Mouse (Mus musculus): ENCODE measurements around the gene Pdhb. TPM values are rescaled to one million over a fixed set of nuclear protein-coding genes. Genes with fewer than 3 reads are reported as not detected.

The Pdhb gene
- polyA plus RNA-seq, 1 experiment from 2014 or later: 239 TPM

- no peak overlapping the region for H3K4me3 ChIP-seq
- no peak overlapping the region for H3K27ac ChIP-seq (replicated peaks)
- H3K4me2 ChIP-seq (replicated peaks): no peak overlapping the region
- peaks cover 12% of the 10 kb centered on the region for H3K36me3 ChIP-seq
- ATAC-seq (replicated peaks): no peak
- no peaks in the 10 kb centered on the region for H3K9me3 ChIP-seq
- no peak overlapping the region for H3K9ac ChIP-seq (replicated peaks)
- no peaks in the 10 kb centered on the region for H3K27me3 ChIP-seq
- WGBS: 73% methylated on average over 7 of the region's 7 CpGs
- no peaks in the 10 kb centered on the region for H3K4me1 ChIP-seq
Measured at GRCm38 (mm10) chr14:8123141-8123540, 49.7 kb downstream of the Pdhb start.

DNA sequence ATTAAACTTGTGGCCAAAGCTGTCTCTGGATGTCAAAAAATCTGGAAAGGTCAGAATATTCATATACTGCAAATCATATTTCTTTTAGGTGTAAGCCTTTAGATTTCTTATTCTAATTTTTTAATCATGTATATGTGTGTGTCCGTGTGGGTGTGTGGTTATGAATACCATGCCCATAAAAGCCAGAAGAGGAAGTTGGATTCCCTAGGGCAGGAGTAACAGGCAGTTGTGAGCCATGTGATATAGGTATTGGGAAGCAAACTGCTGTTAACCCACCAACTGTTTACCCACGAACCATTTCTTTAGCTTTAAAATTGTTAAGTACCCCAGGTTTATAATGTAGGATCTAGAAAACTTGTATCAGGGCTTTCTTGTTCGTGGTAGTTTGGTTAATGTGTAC is 52.9 kb downstream of the Pdhb start:
- no peak overlapping the region for H3K4me3 ChIP-seq
- WGBS: 91% methylated on average over 3 of the region's 3 CpGs
- peaks cover 9% of the 10 kb centered on the region for H3K36me3 ChIP-seq
- H3K27me3 ChIP-seq: no peaks in the 10 kb centered on the region
- no peaks in the 10 kb centered on the region for H3K9me3 ChIP-seq
- H3K4me1 ChIP-seq: no peaks in the 10 kb centered on the region
- no peak overlapping the region for H3K27ac ChIP-seq (replicated peaks)
- ATAC-seq (replicated peaks): no peak
- H3K9ac ChIP-seq (replicated peaks): no peak overlapping the region
- H3K4me2 ChIP-seq (replicated peaks): no peak overlapping the region

DNA sequence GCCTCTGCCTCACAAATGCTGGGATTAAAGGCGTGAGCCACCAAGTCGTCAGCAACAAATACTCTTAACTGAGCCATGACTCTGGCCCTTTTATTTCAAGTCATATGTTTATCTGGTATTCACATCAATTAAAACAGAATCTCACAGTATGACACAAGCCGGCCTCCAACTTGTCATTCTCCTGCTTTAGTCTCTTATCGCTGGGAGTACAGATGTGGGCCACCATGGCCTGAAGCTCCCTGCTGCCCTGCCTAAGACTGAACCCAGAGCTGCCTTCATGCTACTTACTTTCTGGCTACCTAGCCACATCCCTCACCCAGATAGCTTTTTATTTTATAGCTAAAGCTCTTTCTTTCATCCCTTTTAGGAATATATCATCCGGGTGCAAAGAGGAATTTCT is 53.4 kb downstream of the Pdhb start:
- WGBS: 90% methylated on average over 5 of the region's 5 CpGs
- ATAC-seq (replicated peaks): no peak

GRCm38 (mm10) chr14:8117371-8117770 is 55.5 kb downstream of the Pdhb start:
- no peaks in the 10 kb centered on the region for H3K9me3 ChIP-seq
- no peaks in the 10 kb centered on the region for H3K36me3 ChIP-seq
- no peak for ATAC-seq (replicated peaks)
- no peak overlapping the region for H3K4me2 ChIP-seq (replicated peaks)
- no peak overlapping the region for H3K9ac ChIP-seq (replicated peaks)
- H3K4me1 ChIP-seq: no peaks in the 10 kb centered on the region
- H3K27ac ChIP-seq (replicated peaks): no peak overlapping the region
- 88% methylated on average over 2 of the region's 2 CpGs for WGBS
- no peaks in the 10 kb centered on the region for H3K27me3 ChIP-seq
- H3K4me3 ChIP-seq: no peak overlapping the region

More for the DNA sequence above, 53.4 kb downstream of the Pdhb start:
- Histone ChIP-seq H3K4me3 (no peak overlapping the region), H3K4me1 (no peaks in the 10 kb centered on the region), H3K36me3 (peaks cover 9% of the 10 kb centered on the region), H3K27ac (replicated peaks) (no peak overlapping the region), H3K9me3 (no peaks in the 10 kb centered on the region), H3K4me2 (replicated peaks) (no peak overlapping the region), H3K27me3 (no peaks in the 10 kb centered on the region), H3K9ac (replicated peaks) (no peak overlapping the region)

Other genes with a start within 250 kb of the Pdhb start
- gene Gm45521, start 215.7 kb downstream of the Pdhb start, polyA plus RNA-seq (2015; fragmentation: Nextera tagmentation; extraction: Ambion mirVana): not detected in 2 replicates
- 0.09 TPM in 2 replicates for gene Dnase1l3, start 178.5 kb downstream of the Pdhb start, polyA plus RNA-seq (2015; fragmentation: Nextera tagmentation; extraction: Ambion mirVana)
- 33.0 and 33.6 TPM in 2 replicates for gene Abhd6, start 170.1 kb downstream of the Pdhb start, polyA plus RNA-seq (2015; fragmentation: Nextera tagmentation; extraction: Ambion mirVana)
- gene Rpp14, start 92.7 kb downstream of the Pdhb start, polyA plus RNA-seq (2015; fragmentation: Nextera tagmentation; extraction: Ambion mirVana): 50.1 and 59.7 TPM in 2 replicates
- 48.8 and 51.8 TPM in 2 replicates for gene Pxk, start 74.8 kb downstream of the Pdhb start, polyA plus RNA-seq (2015; fragmentation: Nextera tagmentation; extraction: Ambion mirVana)
- 15.7 and 25.1 TPM in 2 replicates for gene Kctd6, start 41.1 kb upstream of the Pdhb start, polyA plus RNA-seq (2015; fragmentation: Nextera tagmentation; extraction: Ambion mirVana)
- not detected in 2 replicates for gene Acox2, start 86.3 kb upstream of the Pdhb start, polyA plus RNA-seq (2015; fragmentation: Nextera tagmentation; extraction: Ambion mirVana)
- gene Fam107a, start 145.0 kb upstream of the Pdhb start, polyA plus RNA-seq (2015; fragmentation: Nextera tagmentation; extraction: Ambion mirVana): 0.24 and 0.34 TPM in 2 replicates
- not detected in 2 replicates for gene Oit1, start 205.7 kb upstream of the Pdhb start, polyA plus RNA-seq (2015; fragmentation: Nextera tagmentation; extraction: Ambion mirVana)

All from forebrain, embryonic 15.5 days (tissue).